Mouse (Mus musculus) heart, postnatal 10 days (tissue): ENCODE measurements around the gene Slc25a1. TPM values are rescaled to one million over a fixed set of nuclear protein-coding genes. Genes with fewer than 3 reads are reported as not detected.

ENCODE experiments used
- DNase-seq, 2 experiments: peaks; one replicate each; pipeline ENCODE4 v3.0.0; 2021
- intact Hi-C: fragments of 180-260 bp; cut with DNase I; formaldehyde crosslinking; loops from one replicate; pipeline ENCODE4 v1.15.1; 2025
- total RNA-seq, 2 experiments: library from RNA; stranded (reverse); gene quantifications; 2 replicates each; pipeline ENCODE4 v1.2.3; 2021

Gene Slc25a1
- total RNA-seq, 2 experiments from 2014 or later: 12.7 to 13.5 TPM

GRCm38 (mm10) chr16:17927351-17928082 lies 502 bp downstream of the Slc25a1 start:
- intact Hi-C loops: loop anchor here (2.0 kb wide), 1 partner anchor 59 kb away; no protein-coding TSS in a partner anchor
- DNase-seq: peak in 1 of 2 experiments; percentile 55

DNA sequence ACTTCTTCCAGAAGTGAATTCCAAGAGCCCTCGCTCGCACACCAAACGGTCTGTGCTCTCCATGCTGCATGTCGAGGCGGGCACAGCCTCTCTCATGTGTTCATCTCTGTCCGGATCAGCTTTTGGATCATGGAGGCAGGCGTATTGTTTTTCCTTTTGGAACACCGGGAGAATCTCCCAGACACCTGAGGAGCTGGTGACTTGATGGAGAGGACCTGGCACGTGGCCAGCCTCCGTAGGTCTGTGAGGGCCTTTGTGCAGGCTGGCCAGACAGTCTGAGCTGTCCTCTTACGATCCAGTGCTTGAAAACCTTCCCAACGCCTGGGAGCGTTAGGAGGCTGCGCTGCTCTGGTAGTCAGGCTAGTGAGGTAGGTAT lies 5.9 kb downstream of the Slc25a1 start:
- no peak for DNase-seq
- intact Hi-C loops: no loop called here

GRCm38 (mm10) chr16:17921325-17922162 lies 6.5 kb downstream of the Slc25a1 start:
- intact Hi-C loops: loop anchor here (1.0 kb wide), 1 partner anchor 9 kb away; no protein-coding TSS in a partner anchor
- peak; percentile 96 to 97 for DNase-seq

GRCm38 (mm10) chr16:17920586-17920985 lies 7.4 kb downstream of the Slc25a1 start:
- intact Hi-C loops: no loop called here
- no peak for DNase-seq

GRCm38 (mm10) chr16:17914307-17915249 lies 13.4 kb downstream of the Slc25a1 start, which contains the start of gene Gsc2:
Gsc2 (minus strand) TSS chr16:17915059.
- intact Hi-C loops: no loop called here

DNA sequence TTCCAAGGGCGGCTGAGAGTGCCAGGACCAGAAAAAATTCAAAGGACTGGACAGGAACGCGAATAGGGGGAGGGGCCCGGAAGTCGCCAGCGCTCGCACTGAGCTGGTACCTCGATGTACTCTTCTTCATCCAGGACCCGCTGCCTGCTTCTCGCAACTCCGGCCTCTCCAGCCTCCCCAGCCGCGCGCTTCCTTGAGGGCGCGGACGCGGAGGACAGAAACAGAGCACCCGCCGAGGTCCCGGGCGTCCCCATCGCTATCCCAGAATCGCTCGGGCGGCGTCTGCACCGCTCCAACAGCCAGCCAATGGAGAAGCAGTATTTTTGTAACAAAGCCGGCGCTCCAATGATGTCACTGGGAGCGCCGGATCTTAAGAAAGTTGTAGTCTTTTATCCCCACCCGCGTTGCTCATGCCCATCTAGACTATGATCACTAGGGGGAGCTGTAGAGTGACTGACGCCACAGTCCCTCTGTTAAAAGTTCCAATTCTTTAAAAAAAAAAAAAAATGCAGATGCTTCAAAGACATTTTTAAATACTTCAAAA lies 16.9 kb downstream of the Slc25a1 start, which contains the start of gene Ess2:
Gene Ess2 (minus strand): TSS at position 297 of the 544 bp plus-strand sequence.
- intact Hi-C loops: loop anchor here (2.0 kb wide), 3 partner anchors 18 to 136 kb away; no protein-coding TSS in a partner anchor
- peak; percentile 94 for DNase-seq

More at GRCm38 (mm10) chr16:17914307-17915249, 13.4 kb downstream of the Slc25a1 start, which contains the start of gene Gsc2:
- no peak for DNase-seq

GRCm38 (mm10) chr16:17898462-17898861 lies 29.6 kb downstream of the Slc25a1 start, which contains the start of the genes Dgcr2 and Tssk2:
Dgcr2 (minus strand) TSS chr16:17898562.
Tssk2 (plus strand) TSS chr16:17898637.
- no peak for DNase-seq
- intact Hi-C loops: no loop called here

DNA sequence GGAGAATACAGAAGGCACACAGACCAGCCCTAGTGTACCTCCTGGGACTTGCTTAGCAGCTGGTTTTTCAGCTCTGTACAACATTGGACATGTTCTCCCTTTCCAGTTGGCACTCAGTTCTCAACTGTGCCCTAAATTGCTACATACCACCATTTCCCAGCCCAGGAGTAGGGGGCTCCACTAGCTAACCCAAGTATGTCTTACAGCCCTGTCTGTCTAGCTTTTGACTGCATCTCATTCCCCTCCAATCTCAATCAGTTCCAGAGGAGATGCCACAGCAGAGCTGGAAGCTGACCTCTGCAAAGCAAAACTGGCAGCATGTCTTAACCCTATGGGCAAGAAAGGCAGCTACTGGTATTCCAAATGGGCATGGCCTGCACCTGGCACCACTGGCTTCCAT lies 31.9 kb downstream of the Slc25a1 start:
- intact Hi-C loops: no loop called here
- DNase-seq: no peak

DNA sequence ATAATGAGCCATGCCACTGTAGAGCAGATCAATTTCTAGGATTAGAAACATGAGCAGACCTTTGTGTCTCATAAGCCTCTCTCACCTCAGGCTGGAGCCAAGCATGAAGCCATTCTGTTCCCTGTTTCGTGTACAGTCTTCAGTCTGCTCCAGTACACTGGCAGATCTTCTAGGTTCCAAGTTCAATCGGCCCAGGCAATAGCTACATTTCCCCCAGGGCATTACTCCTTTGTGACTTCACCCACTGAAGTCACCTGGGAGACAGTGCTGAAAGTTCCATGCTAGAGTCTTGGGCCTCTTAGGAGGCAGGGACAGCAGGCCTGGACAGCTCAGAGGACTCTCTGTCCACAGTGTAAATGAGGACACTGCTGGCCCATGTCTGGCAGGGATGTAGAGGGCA lies 34.1 kb downstream of the Slc25a1 start, which contains the start of gene Tssk1:
Gene Tssk1 (plus strand): TSS at position 301 of the 400 bp plus-strand sequence.
- DNase-seq: no peak
- intact Hi-C loops: loop anchor here (2.0 kb wide), 1 partner anchor 17 kb away; the partner anchor contains the start of gene Ess2

GRCm38 (mm10) chr16:17892606-17893005 lies 35.4 kb downstream of the Slc25a1 start:
- intact Hi-C loops: loop anchor here (2.0 kb wide), 1 partner anchor 18 kb away; the partner anchor contains the start of gene Ess2
- peak; percentile 66 to 74 for DNase-seq

- peak; percentile 99 to 100 for DNase-seq
- intact Hi-C loops: no loop called here
Measured at GRCm38 (mm10) chr16:17891567-17891959, 36.5 kb downstream of the Slc25a1 start, which contains the start of gene Gm20518. Gm20518 (minus strand) TSS chr16:17891671.

- peak; percentile 83 to 85 for DNase-seq
- intact Hi-C loops: no loop called here
Measured at GRCm38 (mm10) chr16:17890917-17891566, 37.0 kb downstream of the Slc25a1 start.

- intact Hi-C loops: no loop called here
- DNase-seq: no peak
Measured at GRCm38 (mm10) chr16:17890342-17890727, 37.7 kb downstream of the Slc25a1 start.

- intact Hi-C loops: no loop called here
Measured at GRCm38 (mm10) chr16:17889689-17890341, 38.2 kb downstream of the Slc25a1 start.

GRCm38 (mm10) chr16:17884116-17884515 lies 43.9 kb downstream of the Slc25a1 start:
- DNase-seq: no peak
- intact Hi-C loops: no loop called here

More at GRCm38 (mm10) chr16:17889689-17890341, 38.2 kb downstream of the Slc25a1 start:
- no peak for DNase-seq

DNA sequence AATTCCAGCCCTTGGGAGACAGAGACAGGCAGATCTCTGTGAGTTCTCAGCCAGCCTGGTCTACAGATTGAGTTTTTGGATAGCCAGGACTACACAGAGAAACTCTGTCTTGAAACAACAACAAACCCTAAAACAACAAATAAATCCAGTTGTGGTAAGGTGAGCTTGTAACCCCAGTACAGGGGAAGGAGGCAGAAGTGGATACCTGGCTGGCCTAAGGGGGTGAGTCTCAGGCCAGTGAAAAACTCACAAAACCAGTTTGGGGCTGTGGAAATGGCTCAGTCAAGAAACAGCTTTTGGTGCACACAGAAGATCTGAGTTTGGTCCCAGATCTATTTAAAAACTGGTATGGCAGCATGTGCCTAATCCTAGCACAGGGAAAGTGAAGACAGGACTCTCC lies 45.8 kb downstream of the Slc25a1 start:
- no peak for DNase-seq
- intact Hi-C loops: no loop called here

GRCm38 (mm10) chr16:17879571-17879970 lies 48.4 kb downstream of the Slc25a1 start:
- intact Hi-C loops: no loop called here
- DNase-seq: no peak

GRCm38 (mm10) chr16:17876096-17876495 lies 51.9 kb downstream of the Slc25a1 start:
- no peak for DNase-seq
- intact Hi-C loops: no loop called here
